Mouse (Mus musculus) adrenal gland, postnatal 14 days (tissue): Measurements from ENCODE around the gene Tpo. TPM values are rescaled to one million over a fixed set of nuclear protein-coding genes. Genes with fewer than 3 reads are reported as not detected.

Source experiments
- DNase-seq: peaks from one replicate; pipeline ENCODE4 v3.0.0; 2021; ENCODE audit warnings: mixed read lengths
- total RNA-seq: library from RNA; stranded (reverse); gene quantifications from 2 replicates; pipeline ENCODE4 v1.2.3, GENCODE M21; 2021

The Tpo gene
- total RNA-seq, 1 experiment from 2014 or later: not detected

- DNase-seq: no peak
These were observed 112.0 kb downstream of the Tpo start for GRCm38 (mm10) chr12:30020447-30020846.

- DNase-seq: no peak
These were observed 115.3 kb downstream of the Tpo start for GRCm38 (mm10) chr12:30017131-30017530.

- DNase-seq: no peak
These were observed 116.9 kb downstream of the Tpo start for GRCm38 (mm10) chr12:30015501-30015900.

GRCm38 (mm10) chr12:30008741-30009140 lies 123.7 kb downstream of the Tpo start:
- DNase-seq: no peak

DNA sequence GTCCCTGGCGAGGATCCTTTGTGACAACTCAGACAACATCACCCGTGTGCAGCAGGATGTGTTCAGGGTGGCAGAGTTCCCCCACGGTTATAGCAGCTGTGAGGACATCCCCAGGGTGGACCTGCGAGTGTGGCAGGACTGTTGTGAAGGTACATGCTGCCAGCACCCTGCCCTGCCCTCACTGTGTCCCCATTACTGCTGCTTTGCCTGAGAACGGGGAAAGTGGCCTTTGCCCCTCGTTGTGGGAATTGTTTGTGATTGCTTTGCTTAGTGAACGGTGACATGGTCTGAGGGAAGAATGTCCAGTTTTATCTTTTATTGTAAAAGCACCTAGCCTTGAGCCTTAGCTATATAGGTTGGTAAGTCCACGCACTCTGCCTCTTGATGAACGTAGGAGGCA lies 125.8 kb downstream of the Tpo start:
- DNase-seq: no peak

Other genes starting within 250 kb of the Tpo start
- gene Pxdn, start 195.0 kb downstream of the Tpo start, total RNA-seq: 96.0 and 96.5 TPM in 2 replicates
- gene Sntg2, start 240.8 kb upstream of the Tpo start, total RNA-seq: 0.85 and 1.4 TPM in 2 replicates